ENCODE assay signal across 38 mouse cellular contexts in genomic region chr6:87302746-87303145, GRCm38 (mm10). TPM values are rescaled to one million over a fixed set of nuclear protein-coding genes. Genes with fewer than 3 reads are reported as not detected.
DNase-seq lines count a peak whose midpoint lies in the region; ATAC-seq and TF ChIP-seq lines count a peak whose summit lies in the region.
"Had no signal": no experiment of that assay in that cellular context is flagged by ENCODE, and none has a peak within 500 bp of the region (broad histone marks: within the 10 kb centered on the region; RNA-seq: fewer than 3 reads in every experiment).

No protein-coding gene starts in this region.

- no peak for DNase-seq in gastrocnemius, adult 2 months
- no peak for DNase-seq in gastrocnemius, postnatal 14 days
- no peak for DNase-seq in limb, embryonic 10.5 days (ENCODE audit: low spot score)
- DNase-seq in layer of hippocampus, adult 2 months (ENCODE audit: low spot score in 2 of 2), result no peak
- DNase-seq in cerebellum, postnatal 10 days, result no peak
- DNase-seq: adrenal gland, adult 8-10 months; B cell, adult 2 months; cerebellum, adult 2 months; cerebellum, postnatal 25 days; kidney, adult 2 months; kidney, postnatal 36 days; left cerebral cortex, postnatal 4 days; liver, embryonic 13.5 days; lung, adult 18-20 months; lung, postnatal 10 days; right cerebral cortex, postnatal 25 days; thymus, adult 18-20 months; thymus, postnatal 36 days had no signal

- peak overlapping the region; percentile 26 for H3K4me2 ChIP-seq in embryonic facial prominence, embryonic 13.5 days
- no peak overlapping the region for H3K4me2 ChIP-seq in limb, embryonic 15.5 days
- H3K4me2 ChIP-seq: heart, embryonic 15.5 days; intestine, embryonic 15.5 days; liver, embryonic 13.5 days had no signal

- H3K36me3 ChIP-seq in embryonic facial prominence, embryonic 13.5 days, result peaks cover 48% of the 10 kb centered on the region
- peaks cover 37% of the 10 kb centered on the region for H3K36me3 ChIP-seq in limb, embryonic 10.5 days
- H3K36me3 ChIP-seq in limb, embryonic 15.5 days, result peaks cover 28% of the 10 kb centered on the region
- H3K36me3 ChIP-seq: heart, embryonic 15.5 days; intestine, embryonic 15.5 days; liver, embryonic 13.5 days had no signal

- 31% methylated on average over 5 of the region's 5 CpGs for WGBS in embryonic facial prominence, embryonic 13.5 days
- 57% methylated on average over 5 of the region's 5 CpGs for WGBS in limb, embryonic 10.5 days
- WGBS in limb, embryonic 15.5 days, result 26% methylated on average over 5 of the region's 5 CpGs

- H3K4me1 ChIP-seq in embryonic facial prominence, embryonic 13.5 days, result peaks cover 35% of the 10 kb centered on the region
- H3K4me1 ChIP-seq in limb, embryonic 10.5 days, result peaks cover 29% of the 10 kb centered on the region
- H3K4me1 ChIP-seq in limb, embryonic 15.5 days, result peaks cover 41% of the 10 kb centered on the region
- H3K4me1 ChIP-seq: heart, embryonic 15.5 days; intestine, embryonic 15.5 days had no signal

- ATAC-seq in embryonic facial prominence, embryonic 13.5 days (ENCODE audit: insufficient number of reproducible peaks, insufficient read depth, low FRiP score, low TSS enrichment, low read depth), result no peak
- no peak for ATAC-seq in limb, embryonic 15.5 days (ENCODE audit: insufficient number of reproducible peaks, low FRiP score, low TSS enrichment, low read depth)
- ATAC-seq: forebrain, embryonic 14.5 days; hindbrain, postnatal 0 days; intestine, embryonic 15.5 days had no signal

- intact Hi-C loops in gastrocnemius, adult 2 months (cut with DNase I), result no loop called here
- intact Hi-C loops in gastrocnemius, postnatal 14 days (cut with DNase I; ENCODE audit: low total_unique reads), result no loop called here

- H3K27ac ChIP-seq in gastrocnemius, adult 2 months, result peak overlapping the region; percentile 66; the same call in 1 of the 2 replicates
- peak overlapping the region; percentile 85 for H3K27ac ChIP-seq in embryonic facial prominence, embryonic 13.5 days
- peak overlapping the region; percentile 62 for H3K27ac ChIP-seq in limb, embryonic 10.5 days
- H3K27ac ChIP-seq in limb, embryonic 15.5 days, result peak overlapping the region; percentile 72
- H3K27ac ChIP-seq in layer of hippocampus, adult 2 months, result no peak overlapping the region
- H3K27ac ChIP-seq: heart, embryonic 15.5 days; hindbrain, postnatal 0 days; intestine, embryonic 15.5 days; liver, embryonic 13.5 days; stomach, postnatal 0 days had no signal

- H3K9ac ChIP-seq in embryonic facial prominence, embryonic 13.5 days, result no peak overlapping the region
- no peak overlapping the region for H3K9ac ChIP-seq in limb, embryonic 15.5 days
- H3K9ac ChIP-seq: heart, embryonic 15.5 days; intestine, embryonic 15.5 days; liver, embryonic 13.5 days had no signal

- H3K27me3 ChIP-seq in embryonic facial prominence, embryonic 13.5 days, result no peaks in the 10 kb centered on the region
- H3K27me3 ChIP-seq in limb, embryonic 10.5 days (ENCODE audit: low read depth, poor library complexity, severe bottlenecking), result no peaks in the 10 kb centered on the region
- H3K27me3 ChIP-seq in limb, embryonic 15.5 days, result no peaks in the 10 kb centered on the region
- H3K27me3 ChIP-seq: heart, embryonic 15.5 days; intestine, embryonic 15.5 days; liver, embryonic 13.5 days had no signal

- no peak for TF ChIP-seq CTCF in gastrocnemius, adult 2 months (IDR thresholded peaks at IDR 0.05)
- no peak for TF ChIP-seq CTCF in layer of hippocampus, adult 2 months (conservative IDR thresholded peaks at IDR 0.05)

- H3K4me3 ChIP-seq in gastrocnemius, adult 2 months, result no peak overlapping the region
- H3K4me3 ChIP-seq in embryonic facial prominence, embryonic 13.5 days, result no peak overlapping the region
- no peak overlapping the region for H3K4me3 ChIP-seq in limb, embryonic 10.5 days
- no peak overlapping the region for H3K4me3 ChIP-seq in limb, embryonic 15.5 days
- no peak overlapping the region for H3K4me3 ChIP-seq in layer of hippocampus, adult 2 months
- H3K4me3 ChIP-seq: heart, embryonic 15.5 days; intestine, embryonic 15.5 days; liver, embryonic 13.5 days had no signal

- H3K9me3 ChIP-seq in embryonic facial prominence, embryonic 13.5 days, result no peaks in the 10 kb centered on the region
- H3K9me3 ChIP-seq in limb, embryonic 10.5 days (replicated peaks), result no peaks in the 10 kb centered on the region
- no peaks in the 10 kb centered on the region for H3K9me3 ChIP-seq in limb, embryonic 15.5 days
- H3K9me3 ChIP-seq: heart, embryonic 15.5 days; intestine, embryonic 15.5 days; liver, embryonic 13.5 days had no signal

RNA-seq across cellular contexts. Expression of gene Antxr1, which starts 32.9 kb away (rescaled TPM):
- total RNA-seq in gastrocnemius, adult 2 months (2021), result 10 to 100 TPM in 1 of 2 experiments, 1 to 10 TPM in 1; 6.2 to 15.9 TPM
- total RNA-seq in gastrocnemius, postnatal 14 days (2021), result 10 to 100 TPM; 26.6 to 37.9 TPM
- polyA plus RNA-seq in embryonic facial prominence, embryonic 13.5 days (2015; fragmentation: Nextera tagmentation; extraction: Ambion mirVana), result 20.1 and 20.5 TPM in 2 replicates
- polyA plus RNA-seq in limb, embryonic 10.5 days (2016; fragmentation: Nextera tagmentation; extraction: Ambion mirVana), result 7.0 and 9.5 TPM in 2 replicates
- polyA plus RNA-seq in limb, embryonic 15.5 days (2015; fragmentation: Nextera tagmentation; extraction: Ambion mirVana), result 19.1 and 21.7 TPM in 2 replicates
- 10 to 100 TPM in 1 of 2 experiments, 1 to 10 TPM in 1; 9.7 to 10.7 TPM for total RNA-seq in layer of hippocampus, adult 2 months (2021)
- total RNA-seq: neutrophil, adult 5-6 weeks had no signal

RNA-seq across cellular contexts. Expression of gene Gkn1, which starts 48.0 kb away (rescaled TPM):
- total RNA-seq in gastrocnemius, adult 2 months (2021), result not detected
- not detected for total RNA-seq in gastrocnemius, postnatal 14 days (2021)
- polyA plus RNA-seq in embryonic facial prominence, embryonic 13.5 days (2015; fragmentation: Nextera tagmentation; extraction: Ambion mirVana), result not detected in 2 replicates
- not detected in 2 replicates for polyA plus RNA-seq in limb, embryonic 10.5 days (2016; fragmentation: Nextera tagmentation; extraction: Ambion mirVana)
- polyA plus RNA-seq in limb, embryonic 15.5 days (2015; fragmentation: Nextera tagmentation; extraction: Ambion mirVana), result not detected in 2 replicates
- total RNA-seq in layer of hippocampus, adult 2 months (2021), result not detected
- total RNA-seq: adrenal gland, adult 8-10 months; adrenal gland, postnatal 4 days; gastrocnemius, adult 18-20 months; gastrocnemius, postnatal 4 days; heart, adult 8-10 months; heart, postnatal 25 days; hindbrain, postnatal 0 days; layer of hippocampus, adult 8-10 months; layer of hippocampus, postnatal 25 days; left cerebral cortex, postnatal 4 days; neutrophil, adult 5-6 weeks had no signal
- polyA plus RNA-seq: forebrain, embryonic 14.5 days; heart, embryonic 15.5 days; hindbrain, embryonic 11.5 days; hindbrain, postnatal 0 days; kidney, embryonic 16.5 days; liver, embryonic 13.5 days; midbrain, embryonic 14.5 days; neural tube, embryonic 11.5 days; spleen, adult 2 months had no signal
